Mouse (Mus musculus) stomach, postnatal 0 days (tissue): ENCODE data around the gene Il9r.

Experiments
- CTCF ChIP-seq: IDR thresholded peaks from 2 replicates; pipeline ENCODE4 v1.5.1; 2016; ENCODE audit warnings: antibody characterized with exemption, low read depth, mild to moderate bottlenecking, moderate library complexity
- EP300 ChIP-seq: optimal IDR thresholded peaks from 2 replicates; pipeline ENCODE3; 2016; ENCODE audit warnings: antibody characterized with exemption

- no peak for TF ChIP-seq EP300
- TF ChIP-seq CTCF: peak; percentile 70
Measured at GRCm38 (mm10) chr11:32205058-32205873, 5.2 kb upstream of the Il9r start, which contains the start of gene Snrnp25.
